Mouse (Mus musculus): ENCODE data around the gene Ehbp1. TPM values are rescaled to one million over a fixed set of nuclear protein-coding genes. Genes with fewer than 3 reads are reported as not detected.

The Ehbp1 gene
- polyA plus RNA-seq, 1 experiment, result 32.5 TPM

- no peak for DNase-seq (ENCODE audit: extremely low spot score in 1 of 2, low spot score in 1 of 2)
These were observed 229.9 kb downstream of the Ehbp1 start for GRCm38 (mm10) chr11:22112161-22112560.

GRCm38 (mm10) chr11:22089346-22089745, 252.7 kb downstream of the Ehbp1 start:
- no peak for DNase-seq (ENCODE audit: extremely low spot score in 1 of 2, low spot score in 1 of 2)

GRCm38 (mm10) chr11:22063352-22063751, 278.7 kb downstream of the Ehbp1 start:
- DNase-seq (ENCODE audit: extremely low spot score in 1 of 2, low spot score in 1 of 2), result no peak

- no peak for DNase-seq (ENCODE audit: extremely low spot score in 1 of 2, low spot score in 1 of 2)
These were observed 280.4 kb downstream of the Ehbp1 start for GRCm38 (mm10) chr11:22061660-22062059.

- DNase-seq (ENCODE audit: extremely low spot score in 1 of 2, low spot score in 1 of 2), result no peak
These were observed 284.6 kb downstream of the Ehbp1 start for GRCm38 (mm10) chr11:22057538-22057937.

GRCm38 (mm10) chr11:22055908-22056307, 286.2 kb downstream of the Ehbp1 start:
- DNase-seq (ENCODE audit: extremely low spot score in 1 of 2, low spot score in 1 of 2), result no peak

- no peak for DNase-seq (ENCODE audit: extremely low spot score in 1 of 2, low spot score in 1 of 2)
These were observed 288.9 kb downstream of the Ehbp1 start for GRCm38 (mm10) chr11:22053034-22053668.

GRCm38 (mm10) chr11:22050864-22051263, 291.2 kb downstream of the Ehbp1 start:
- no peak for DNase-seq (ENCODE audit: extremely low spot score in 1 of 2, low spot score in 1 of 2)

GRCm38 (mm10) chr11:22039854-22040426, 302.2 kb downstream of the Ehbp1 start:
- DNase-seq (ENCODE audit: extremely low spot score in 1 of 2, low spot score in 1 of 2), result no peak

GRCm38 (mm10) chr11:22034564-22035105, 307.5 kb downstream of the Ehbp1 start:
- DNase-seq (ENCODE audit: extremely low spot score in 1 of 2, low spot score in 1 of 2), result no peak

GRCm38 (mm10) chr11:22033582-22033981, 308.5 kb downstream of the Ehbp1 start:
- no peak for DNase-seq (ENCODE audit: extremely low spot score in 1 of 2, low spot score in 1 of 2)

GRCm38 (mm10) chr11:22020602-22021001, 321.5 kb downstream of the Ehbp1 start:
- DNase-seq (ENCODE audit: extremely low spot score in 1 of 2, low spot score in 1 of 2), result no peak

GRCm38 (mm10) chr11:22017444-22017843, 324.6 kb downstream of the Ehbp1 start:
- DNase-seq (ENCODE audit: extremely low spot score in 1 of 2, low spot score in 1 of 2), result no peak

- no peak for DNase-seq (ENCODE audit: extremely low spot score in 1 of 2, low spot score in 1 of 2)
These were observed 325.8 kb downstream of the Ehbp1 start for GRCm38 (mm10) chr11:22016341-22016740.

GRCm38 (mm10) chr11:22008817-22009216, 333.3 kb downstream of the Ehbp1 start:
- DNase-seq (ENCODE audit: extremely low spot score in 1 of 2, low spot score in 1 of 2), result no peak

GRCm38 (mm10) chr11:22008129-22008596, 333.9 kb downstream of the Ehbp1 start:
- no peak for DNase-seq (ENCODE audit: extremely low spot score in 1 of 2, low spot score in 1 of 2)

- DNase-seq (ENCODE audit: extremely low spot score in 1 of 2, low spot score in 1 of 2), result no peak
These were observed 334.3 kb downstream of the Ehbp1 start for GRCm38 (mm10) chr11:22007781-22008110.

- no peak for DNase-seq (ENCODE audit: extremely low spot score in 1 of 2, low spot score in 1 of 2)
These were observed 334.9 kb downstream of the Ehbp1 start for GRCm38 (mm10) chr11:22007088-22007780.

GRCm38 (mm10) chr11:22006471-22007087, 335.5 kb downstream of the Ehbp1 start:
- DNase-seq (ENCODE audit: extremely low spot score in 1 of 2, low spot score in 1 of 2), result no peak

GRCm38 (mm10) chr11:22005281-22005870, 336.7 kb downstream of the Ehbp1 start:
- DNase-seq (ENCODE audit: extremely low spot score in 1 of 2, low spot score in 1 of 2), result no peak

GRCm38 (mm10) chr11:22004331-22004841, 337.7 kb downstream of the Ehbp1 start:
- no peak for DNase-seq (ENCODE audit: extremely low spot score in 1 of 2, low spot score in 1 of 2)

Measured in frontal cortex, adult 2 months (tissue).